14 mouse cellular contexts compared by ENCODE assay signal in the genomic region with DNA sequence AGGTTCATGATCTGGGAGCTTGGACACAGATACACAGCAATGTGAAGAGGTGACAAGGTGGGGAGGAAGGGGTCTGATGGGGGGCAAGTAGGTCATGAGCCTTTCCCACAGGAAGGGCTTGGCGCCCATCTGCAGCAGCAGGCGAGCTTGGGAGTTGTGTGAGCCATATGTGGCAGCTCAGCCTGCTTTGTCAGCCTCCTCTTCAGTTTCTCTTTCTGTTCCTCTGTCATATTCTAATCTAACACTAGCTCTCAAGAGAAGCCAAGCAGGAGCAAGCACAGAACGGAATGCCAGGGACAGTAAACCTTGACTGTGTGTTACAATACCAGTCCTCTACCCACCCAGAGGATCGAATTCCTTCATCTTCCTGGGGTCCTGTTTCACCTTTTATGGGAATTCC.
"Had no signal": no experiment of that assay in that cellular context is flagged by ENCODE, and none has a peak within 500 bp of the region (broad histone marks: within the 10 kb centered on the region; RNA-seq: fewer than 3 reads in every experiment).

No protein-coding gene starts in this region.

- H3K9me3 ChIP-seq: liver, embryonic 13.5 days; lung, embryonic 15.5 days; neural tube, embryonic 12.5 days; stomach, embryonic 15.5 days had no signal

- ATAC-seq: liver, postnatal 0 days had no signal

- H3K4me1 ChIP-seq: liver, embryonic 13.5 days; neural tube, embryonic 12.5 days; stomach, embryonic 15.5 days had no signal

- DNase-seq: kidney, adult 11 months; kidney, adult 9 months; kidney, postnatal 36 days; left cerebral cortex, postnatal 4 days; liver, embryonic 13.5 days; liver, postnatal 0 days; lung, postnatal 14 days; midbrain, embryonic 14.5 days; thymus, postnatal 36 days had no signal

- H3K27me3 ChIP-seq: liver, embryonic 13.5 days; lung, embryonic 15.5 days; neural tube, embryonic 12.5 days; stomach, embryonic 15.5 days had no signal

- H3K4me3 ChIP-seq: liver, embryonic 13.5 days; lung, embryonic 15.5 days; neural tube, embryonic 12.5 days; stomach, embryonic 15.5 days had no signal

- H3K4me2 ChIP-seq: liver, embryonic 13.5 days; lung, embryonic 15.5 days; neural tube, embryonic 12.5 days; stomach, embryonic 15.5 days had no signal

- H3K27ac ChIP-seq: kidney, postnatal 0 days; liver, embryonic 13.5 days; lung, embryonic 15.5 days; macrophage; neural tube, embryonic 12.5 days; stomach, embryonic 15.5 days had no signal

- H3K36me3 ChIP-seq: liver, embryonic 13.5 days; lung, embryonic 15.5 days; neural tube, embryonic 12.5 days; stomach, embryonic 15.5 days had no signal

- H3K9ac ChIP-seq: liver, embryonic 13.5 days; liver, postnatal 0 days; lung, embryonic 15.5 days; neural tube, embryonic 12.5 days; stomach, embryonic 15.5 days had no signal
